Mouse (Mus musculus) embryo, embryonic 10.5 days (tissue): ENCODE measurements around the gene Sephs2.
A peak's percentile ranks its signal among the peaks of the same experiment; 100 is the strongest.

Experiments
- DNase-seq: peaks from one replicate; pipeline ENCODE4 v3.0.0-alpha.2; 2015; ENCODE audit warnings: low spot score

Gene Sephs2

GRCm38 (mm10) chr7:127232622-127233367 is 41.1 kb downstream of the Sephs2 start, which contains the start of the genes Zfp553 and Sept1:
TSS of gene Zfp553 (plus strand) at chr7:127233061.
TSS of gene Sept1 (minus strand) at chr7:127233130.
- DNase-seq, result peak; percentile 89

DNA sequence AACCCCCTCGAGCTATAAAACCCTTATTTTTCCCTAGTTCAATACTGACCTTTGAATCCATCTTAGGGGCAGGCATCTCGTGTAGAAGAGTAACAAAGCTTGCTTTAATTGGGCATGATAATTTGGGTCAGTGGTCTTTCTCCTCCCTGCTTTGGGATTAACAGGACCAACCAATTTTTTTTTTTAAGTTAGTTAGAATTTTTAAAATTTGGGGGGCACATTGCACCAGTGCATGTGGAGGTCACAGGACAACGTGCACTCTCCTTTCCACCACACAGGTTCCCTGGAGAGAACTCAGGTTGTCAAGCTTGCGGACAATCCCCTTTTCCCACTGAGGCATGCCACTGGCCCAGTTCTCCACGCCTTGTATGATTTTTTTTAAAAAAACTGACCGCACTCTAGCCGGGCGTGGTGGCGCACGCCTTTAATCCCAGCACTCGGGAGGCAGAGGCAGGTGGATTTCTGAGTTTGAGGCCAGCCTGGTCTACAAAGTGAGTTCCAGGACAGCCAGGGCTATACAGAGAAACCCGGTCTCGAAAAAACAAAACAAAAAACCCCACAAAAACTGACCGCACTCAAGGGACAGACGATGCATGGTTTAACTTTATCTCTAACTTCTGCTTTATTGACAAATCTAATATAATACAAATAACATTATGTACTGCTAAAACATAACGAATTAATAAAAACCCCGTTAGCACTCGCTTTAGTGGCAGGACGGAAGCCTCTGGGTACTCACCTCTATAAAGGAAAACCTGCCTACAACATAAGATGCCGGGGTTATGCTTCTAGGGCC is 41.8 kb downstream of the Sephs2 start:
- DNase-seq, result peak; percentile 42

GRCm38 (mm10) chr7:127231376-127231775 is 42.5 kb downstream of the Sephs2 start:
- DNase-seq, result no peak

GRCm38 (mm10) chr7:127228615-127229303 is 45.1 kb downstream of the Sephs2 start:
- DNase-seq, result peak; percentile 85

DNA sequence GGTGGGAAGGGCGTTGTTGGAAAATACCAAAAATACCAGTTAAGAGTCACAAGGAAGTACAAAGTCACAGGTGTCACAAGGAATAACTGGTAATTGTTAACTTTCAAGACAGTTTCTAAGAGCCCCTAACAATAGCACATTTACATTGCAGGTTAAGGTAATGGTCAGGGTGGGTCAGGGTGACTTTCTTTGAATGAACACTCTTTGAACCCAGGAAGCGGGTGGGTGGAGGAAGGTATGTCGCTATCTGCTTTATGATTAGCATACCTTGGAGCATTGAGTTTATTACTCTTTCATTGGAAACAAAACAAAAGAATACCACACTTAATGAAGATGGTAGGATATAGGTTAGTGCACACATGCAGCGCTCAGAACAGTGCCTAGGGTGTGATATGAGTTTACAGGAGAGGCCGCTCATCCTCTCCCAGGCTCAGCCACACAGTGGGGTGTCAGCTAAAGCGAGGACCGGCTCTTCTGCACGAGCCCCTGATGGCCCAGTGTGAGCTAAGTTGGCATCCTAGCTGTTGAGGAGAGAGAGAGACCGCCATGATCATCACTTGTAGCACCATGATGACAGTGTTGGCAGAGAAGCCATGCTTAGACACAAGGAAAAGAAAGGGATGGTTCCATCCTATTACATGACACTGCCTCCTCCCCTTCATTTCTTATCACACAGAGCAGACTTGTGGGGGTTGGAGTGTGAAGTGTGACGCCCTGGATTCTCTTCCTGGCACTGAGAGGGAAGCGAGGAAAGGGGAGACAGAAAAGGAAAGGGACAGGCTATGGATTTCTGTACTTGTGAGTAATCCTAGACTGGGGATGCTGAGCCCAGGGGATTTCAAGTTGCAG is 48.5 kb downstream of the Sephs2 start:
- no peak for DNase-seq

DNA sequence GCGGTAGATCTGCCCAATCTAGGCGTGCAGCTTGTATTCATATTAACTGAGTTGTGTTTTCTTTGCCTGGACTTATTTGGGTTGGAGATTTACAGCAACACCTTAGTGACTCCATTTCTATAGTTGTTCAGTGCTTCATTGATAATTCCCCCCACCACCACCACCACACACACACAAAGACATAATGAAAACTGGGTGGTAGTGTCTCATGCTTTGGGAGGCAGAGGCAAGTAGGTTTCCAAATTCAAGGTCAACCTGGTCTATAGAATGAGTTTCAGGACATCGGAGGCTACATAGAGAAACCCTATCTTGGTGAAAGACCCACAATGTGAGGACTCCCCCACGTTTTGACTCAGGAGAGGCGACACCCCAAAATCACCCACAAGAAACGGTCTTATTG is 49.2 kb downstream of the Sephs2 start:
- no peak for DNase-seq

- DNase-seq, result no peak
Measured at GRCm38 (mm10) chr7:127223515-127224478, 50.1 kb downstream of the Sephs2 start.

DNA sequence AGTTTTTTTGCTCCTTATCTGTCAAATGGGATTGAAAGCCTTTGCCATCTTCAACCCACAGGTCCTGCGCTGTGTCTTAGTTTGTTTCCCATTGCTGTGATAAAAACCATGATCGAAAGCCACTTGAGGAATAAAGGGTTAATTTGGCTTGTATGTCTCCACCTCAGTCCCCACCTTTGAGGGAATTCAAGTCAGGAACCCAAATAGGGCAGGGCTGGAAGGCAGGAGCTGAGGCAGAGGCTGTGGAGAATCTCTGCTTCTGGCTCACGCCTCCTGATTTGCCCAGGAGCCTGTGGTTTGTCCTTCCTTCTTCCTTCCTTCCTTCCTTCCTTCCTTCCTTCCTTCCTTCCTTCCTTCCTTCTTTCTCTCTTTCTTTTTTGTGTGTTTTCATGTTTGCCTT is 50.7 kb downstream of the Sephs2 start:
- DNase-seq, result no peak
